Mouse (Mus musculus): ENCODE data around the gene Zfp609.
"Not testable (repeated sequence)": the region's sequence is repeated elsewhere in the genome, so short reads cannot be mapped to it uniquely, and the experiment has no call there.

Gene Zfp609

DNA sequence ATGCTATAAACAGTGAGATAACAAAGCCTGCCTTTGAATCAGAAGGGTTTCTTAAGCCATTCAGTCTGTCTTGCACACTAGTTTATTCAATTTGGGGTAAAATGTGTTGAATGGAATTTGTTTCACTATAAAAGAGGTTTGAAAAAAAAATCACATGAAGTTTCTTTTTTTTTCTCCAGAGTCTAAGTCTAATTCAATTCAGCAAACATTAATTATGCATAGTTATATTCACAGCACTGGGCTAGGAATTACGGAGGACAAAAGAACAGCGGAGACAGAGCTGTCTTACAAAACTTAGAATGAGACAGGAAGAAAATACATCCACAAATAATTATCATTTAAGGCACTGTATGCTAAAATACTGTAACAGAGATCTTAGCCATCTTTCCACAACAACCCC lies 9.0 kb downstream of the Zfp609 start:
- DNase-seq (ENCODE audit: low read depth, low spot score) = no peak

DNA sequence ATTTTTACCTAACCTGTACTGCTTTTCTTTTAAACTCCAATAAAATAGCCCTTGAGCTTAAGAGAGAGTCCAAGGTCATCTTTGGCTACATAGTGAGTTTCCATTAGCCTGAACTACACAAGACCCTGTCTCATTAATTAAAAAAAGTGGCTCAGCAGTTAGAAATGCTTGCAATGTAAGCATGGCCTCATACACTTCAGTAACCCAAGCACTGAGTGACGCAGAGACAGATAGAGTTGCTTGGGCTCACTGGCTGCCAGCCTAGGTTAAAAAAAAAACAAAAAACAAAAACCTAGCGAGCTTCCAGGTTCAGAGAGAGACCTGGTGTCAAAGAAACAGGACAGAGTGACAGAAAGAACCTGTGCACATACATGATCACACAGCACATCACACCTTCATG lies 14.5 kb downstream of the Zfp609 start:
- DNase-seq (ENCODE audit: low read depth, low spot score) = no peak

DNA sequence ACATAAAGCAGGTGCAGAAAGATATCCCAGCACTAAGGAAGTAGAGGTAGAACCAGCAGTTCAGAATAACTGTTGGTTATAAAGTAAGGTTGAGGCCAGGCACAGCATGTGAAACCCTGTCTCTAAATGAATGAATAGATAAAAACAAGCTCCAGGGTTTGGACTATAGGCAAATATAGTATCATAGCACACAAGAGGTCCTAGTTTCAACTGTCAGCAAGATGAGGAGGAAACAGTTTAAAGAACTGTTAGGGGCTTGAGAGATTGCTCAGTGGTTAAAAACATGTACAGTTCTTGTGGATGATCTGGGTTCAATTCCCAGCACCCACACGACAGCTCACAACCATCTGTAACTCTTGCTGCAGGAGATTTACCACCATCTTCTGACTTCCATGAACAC lies 15.6 kb downstream of the Zfp609 start:
- DNase-seq (ENCODE audit: low read depth, low spot score) = no peak

GRCm38 (mm10) chr9:65807818-65808217 lies 19.5 kb downstream of the Zfp609 start:
- DNase-seq (ENCODE audit: low read depth, low spot score) = no peak

GRCm38 (mm10) chr9:65807251-65807650 lies 20.1 kb downstream of the Zfp609 start:
- no peak for DNase-seq (ENCODE audit: low read depth, low spot score)

DNA sequence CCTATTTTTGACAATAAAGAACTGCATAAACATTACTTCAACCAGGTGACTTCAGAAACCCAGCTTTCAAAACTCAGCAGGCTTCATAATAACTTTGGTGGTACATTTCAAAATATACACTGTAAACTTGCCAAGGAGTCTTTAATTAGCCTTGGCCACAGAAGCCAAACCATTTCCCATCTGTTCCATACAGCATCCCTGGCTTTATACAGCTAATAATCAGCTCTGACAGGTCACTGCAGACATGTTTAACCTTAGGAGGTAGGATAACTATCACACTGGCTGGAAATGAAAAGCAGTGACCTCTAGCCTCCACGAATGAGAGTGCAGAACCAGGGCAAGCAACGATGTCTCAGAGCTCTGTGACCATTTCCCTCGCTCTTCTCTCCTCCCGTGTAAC lies 27.6 kb downstream of the Zfp609 start:
- no peak for DNase-seq (ENCODE audit: low read depth, low spot score)

DNA sequence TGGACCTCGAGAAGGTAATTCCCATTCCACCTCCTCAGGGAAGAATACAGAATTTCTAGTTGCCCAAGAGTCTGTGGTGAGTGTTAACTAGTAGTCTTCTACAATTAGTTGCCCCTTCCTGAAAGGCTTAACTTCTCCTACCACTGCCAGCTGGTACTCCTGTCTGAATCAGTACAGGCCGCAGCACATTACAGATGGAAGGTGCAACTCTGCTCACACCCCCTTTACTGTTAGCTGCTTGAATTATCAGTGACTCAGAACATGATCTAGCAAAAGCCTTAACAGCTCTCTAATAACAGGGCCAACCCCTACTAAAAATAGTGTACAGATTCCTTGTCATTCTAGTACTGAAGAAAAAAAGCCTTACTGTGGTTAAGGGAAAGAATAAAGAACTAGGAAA lies 31.7 kb downstream of the Zfp609 start:
- no peak for DNase-seq (ENCODE audit: low read depth, low spot score)

DNA sequence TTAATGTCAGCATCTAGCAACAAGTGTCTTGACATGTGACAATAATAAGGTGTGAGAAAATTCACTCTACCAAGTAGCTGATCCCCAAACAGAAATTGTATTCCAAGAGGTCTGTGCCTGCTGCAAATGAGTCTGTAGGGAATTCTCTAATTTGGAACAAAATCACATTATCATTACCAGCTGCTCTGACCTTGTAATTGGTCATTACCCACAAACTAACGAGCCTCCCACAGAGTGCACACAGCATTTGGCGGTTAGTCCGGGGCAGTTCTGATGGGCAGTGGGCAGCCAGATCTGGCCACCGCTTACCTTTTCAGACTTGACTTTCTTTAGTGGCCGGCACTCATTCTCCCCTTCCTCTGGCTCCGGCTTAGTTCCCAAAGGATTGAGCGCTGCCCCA lies 33.1 kb downstream of the Zfp609 start:
- DNase-seq (ENCODE audit: low read depth, low spot score) = no peak

- DNase-seq (ENCODE audit: low read depth, low spot score) = no peak
Observed at GRCm38 (mm10) chr9:65793506-65793905, 33.9 kb downstream of the Zfp609 start.

- DNase-seq (ENCODE audit: low read depth, low spot score) = no peak
Observed at GRCm38 (mm10) chr9:65793086-65793485, 34.3 kb downstream of the Zfp609 start.

- no peak for DNase-seq (ENCODE audit: low read depth, low spot score)
Observed at GRCm38 (mm10) chr9:65791846-65792245, 35.5 kb downstream of the Zfp609 start.

DNA sequence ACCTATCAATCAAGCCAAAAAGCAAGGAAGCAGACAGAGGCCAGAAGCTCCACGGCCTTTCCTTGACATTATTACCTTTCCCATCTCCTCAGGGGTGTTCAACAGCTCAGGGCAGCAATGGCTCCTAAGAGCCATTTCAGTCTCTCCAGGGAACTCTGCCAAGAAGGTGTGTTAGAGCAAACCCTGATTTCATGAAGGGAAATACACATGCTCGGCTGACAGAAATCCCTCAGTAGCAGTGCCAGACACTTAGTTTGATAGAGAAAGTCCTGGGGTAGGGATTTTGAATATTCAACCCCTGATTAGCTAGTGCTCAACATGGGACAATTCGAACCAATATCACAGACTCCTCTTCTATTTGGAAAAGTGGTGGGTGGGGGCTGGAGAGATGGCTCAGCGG lies 36.3 kb downstream of the Zfp609 start:
- DNase-seq (ENCODE audit: low read depth, low spot score) = no peak

- DNase-seq (ENCODE audit: low read depth, low spot score) = no peak
Observed at GRCm38 (mm10) chr9:65789788-65790187, 37.6 kb downstream of the Zfp609 start.

- DNase-seq (ENCODE audit: low read depth, low spot score) = no peak
Observed at GRCm38 (mm10) chr9:65788556-65788955, 38.8 kb downstream of the Zfp609 start.

DNA sequence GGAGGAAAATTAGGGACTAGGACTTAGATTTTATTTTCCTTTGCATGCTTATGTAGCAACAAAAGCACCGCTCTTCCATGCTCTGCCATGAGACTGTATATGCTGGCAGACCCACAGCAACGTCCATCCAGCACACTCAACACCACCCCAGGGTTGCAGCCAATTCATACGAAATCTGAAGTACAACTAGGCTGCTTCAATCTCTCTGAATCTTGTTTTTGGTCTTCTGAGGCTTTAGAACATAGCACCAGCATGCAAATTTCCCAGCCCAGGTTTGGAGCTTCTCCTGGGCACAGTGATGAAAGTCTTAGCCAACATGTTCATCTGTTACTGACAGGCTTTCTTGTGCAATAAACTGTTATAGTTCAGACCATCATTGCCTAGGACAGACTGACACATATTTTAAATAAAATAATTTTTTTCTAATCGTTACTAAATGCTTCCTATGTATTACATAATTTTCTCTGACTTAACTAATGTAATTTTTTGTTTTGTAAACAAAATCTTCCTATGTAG lies 39.5 kb downstream of the Zfp609 start:
- DNase-seq (ENCODE audit: low read depth, low spot score) = no peak

GRCm38 (mm10) chr9:65786885-65787787 lies 40.2 kb downstream of the Zfp609 start:
- no peak for DNase-seq (ENCODE audit: low read depth, low spot score)

DNA sequence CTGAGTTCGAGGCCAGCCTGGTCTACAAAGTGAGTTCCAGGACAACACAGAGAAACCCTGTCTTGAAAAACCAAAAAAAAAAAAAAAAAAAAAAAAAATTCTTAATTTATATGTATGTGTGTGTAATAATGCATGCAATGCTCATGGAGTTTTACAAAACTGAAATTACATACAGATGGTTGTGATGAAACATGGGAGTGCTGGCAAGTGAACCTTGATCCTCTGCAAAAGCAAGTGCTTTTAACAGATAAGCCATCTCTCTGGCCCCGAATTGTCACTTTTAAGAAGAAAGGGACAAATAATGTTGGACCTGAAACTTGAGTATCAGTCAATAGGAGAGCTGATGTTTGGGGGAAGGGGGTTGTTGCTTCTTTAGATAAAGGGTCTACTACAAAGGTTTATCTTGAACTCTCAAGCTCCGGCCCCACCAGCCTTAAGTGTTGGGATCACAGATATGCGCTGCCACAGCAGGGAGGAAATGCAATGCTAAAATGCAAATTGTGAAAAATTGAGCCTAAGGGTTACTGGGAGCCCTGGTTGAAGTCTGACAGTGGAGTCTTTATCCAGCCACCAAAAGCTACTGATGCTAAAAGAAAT lies 41.5 kb downstream of the Zfp609 start:
- DNase-seq (ENCODE audit: low read depth, low spot score) = no peak

- DNase-seq (ENCODE audit: low read depth, low spot score) = not testable (repeated sequence)
Observed at GRCm38 (mm10) chr9:65779619-65780018, 47.7 kb downstream of the Zfp609 start.

DNA sequence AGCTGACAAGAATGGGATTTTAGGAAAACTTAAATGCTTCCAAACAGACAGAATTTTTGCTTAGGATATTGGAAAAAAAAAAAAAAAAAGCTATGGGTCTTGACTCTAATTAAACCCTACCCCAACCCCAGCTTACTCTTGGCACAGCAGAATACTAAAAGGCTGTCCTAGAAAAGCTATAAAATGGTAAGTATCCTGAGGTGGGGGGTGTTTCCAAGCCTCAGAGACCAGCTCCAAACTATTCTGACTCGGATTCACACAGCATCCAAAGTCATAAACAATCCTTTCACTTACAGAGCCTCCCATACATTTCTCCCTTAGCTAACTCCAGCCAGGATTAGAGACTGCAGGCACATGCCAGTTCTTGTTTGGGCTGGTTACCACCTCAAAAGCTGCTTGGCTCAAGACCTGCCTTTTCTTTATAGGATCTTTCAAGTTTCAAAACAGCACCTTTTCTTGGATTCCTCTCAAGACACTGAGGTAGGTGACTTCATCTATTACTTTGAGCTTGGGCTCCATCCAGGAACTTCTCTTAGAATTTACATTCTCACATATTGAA lies 50.4 kb downstream of the Zfp609 start:
- no peak for DNase-seq (ENCODE audit: low read depth, low spot score)

DNA sequence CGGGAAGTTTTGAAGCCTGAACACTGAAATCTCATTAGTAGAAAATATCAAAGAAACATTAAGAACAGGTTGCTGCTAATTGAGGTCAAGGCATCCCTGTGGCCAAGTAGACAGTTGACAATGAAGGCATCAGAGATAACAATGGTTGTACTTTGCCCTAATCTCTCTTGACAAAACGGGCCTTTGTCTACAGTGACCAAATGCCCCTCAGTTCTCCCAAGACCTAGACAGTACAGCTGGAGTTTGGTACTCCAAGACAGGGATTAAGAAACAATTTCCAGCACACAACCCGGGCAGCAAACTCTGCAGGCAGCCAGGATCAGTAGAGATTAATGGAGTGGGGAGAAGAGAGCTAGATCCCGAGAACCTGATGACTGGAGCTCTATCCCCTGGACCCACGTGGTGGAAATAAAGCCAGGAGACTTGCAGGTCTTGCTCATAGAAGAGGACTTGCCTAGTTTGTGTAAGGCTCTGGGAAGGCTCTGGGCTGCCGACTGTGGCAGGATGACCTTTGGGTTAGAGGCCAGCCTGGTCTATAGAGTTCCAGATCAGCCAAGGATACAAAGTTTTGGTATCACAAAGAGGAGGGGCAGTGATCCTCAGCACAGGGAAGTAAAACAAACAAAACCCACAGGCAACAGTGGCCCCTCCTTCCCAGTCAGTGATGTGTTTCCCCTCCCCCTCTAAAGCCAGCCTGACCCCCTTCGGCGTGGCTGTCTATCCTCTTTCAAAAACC lies 51.1 kb downstream of the Zfp609 start:
- no peak for DNase-seq (ENCODE audit: low read depth, low spot score)

- DNase-seq (ENCODE audit: low read depth, low spot score) = no peak
Observed at GRCm38 (mm10) chr9:65773783-65774182, 53.6 kb downstream of the Zfp609 start.
